Mouse (Mus musculus) MEL (cell line): ENCODE measurements at regions not wholly inside any gene's neighbourhood (a gene's known extent, or its start where the extent isn't known, plus 50 kb on each side); places are given as distances from the start of the nearest gene placed in this dataset.

ENCODE experiments used
- DNase-seq: peaks from one replicate; pipeline ENCODE4 v3.0.0; 2011; ENCODE audit warnings: low read depth, low spot score
- H3K27ac ChIP-seq: 2 replicates; pipeline ENCODE4 v1.5.1; 2012; ENCODE audit warnings: low read depth, mild to moderate bottlenecking, control low read depth, low read length, moderate library complexity; ENCODE audit not compliant: control insufficient read depth
- H3K27me3 ChIP-seq, 2 experiments: fragments of 150-350 bp in 1 of 2; sonication (generic) in 1 of 2; 2 replicates each; pipeline ENCODE4 v1.6.1; 2012; ENCODE audit warnings: low read length in 2 of 2, mild to moderate bottlenecking in 2 of 2, improper control_type of control experiment in 1 of 2, moderate library complexity in 1 of 2; ENCODE audit not compliant: insufficient read depth in 2 of 2, control insufficient read depth in 1 of 2
- H3K36me3 ChIP-seq, 2 experiments: 2 replicates each; pipeline ENCODE4 v1.6.1; 2012 to 2014; ENCODE audit warnings: low read length in 2 of 2, improper control_type of control experiment in 1 of 2, inconsistent platforms in 1 of 2, mild to moderate bottlenecking in 1 of 2; ENCODE audit not compliant: insufficient read depth in 2 of 2, control insufficient read depth in 1 of 2
- H3K4me1 ChIP-seq, 2 experiments: fragments of 150-350 bp in 1 of 2; sonication (generic) in 1 of 2; 2 replicates each; pipeline ENCODE4 v1.6.1; 2012; ENCODE audit warnings: low read length in 2 of 2, improper control_type of control experiment in 1 of 2, mild to moderate bottlenecking in 1 of 2; ENCODE audit not compliant: insufficient read depth in 2 of 2, control insufficient read depth in 1 of 2
- H3K4me3 ChIP-seq, 2 experiments: fragments of 150-350 bp in 1 of 2; sonication (generic) in 1 of 2; 2 replicates each; pipeline ENCODE4 v1.5.1; 2012; ENCODE audit warnings: low read depth in 2 of 2, low read length in 2 of 2, mild to moderate bottlenecking in 2 of 2, moderate library complexity in 2 of 2, control low read depth in 1 of 2, improper control_type of control experiment in 1 of 2; ENCODE audit not compliant: control insufficient read depth in 1 of 2, insufficient read depth in 1 of 2
- H3K79me2 ChIP-seq: 2 replicates; pipeline ENCODE4 v1.6.1; 2012; ENCODE audit warnings: mild to moderate bottlenecking, low read length, moderate library complexity; ENCODE audit not compliant: control insufficient read depth, poor library complexity, insufficient read depth
- H3K9ac ChIP-seq: 2 replicates; pipeline ENCODE4 v1.6.1; 2012; ENCODE audit warnings: low read depth, mild to moderate bottlenecking, control low read depth, low read length, moderate library complexity; ENCODE audit not compliant: control insufficient read depth, poor library complexity, severe bottlenecking
- H3K9me3 ChIP-seq: fragments of 150-350 bp; sonication (generic); replicated peaks from 2 replicates; pipeline ENCODE4 v1.6.1; 2012; ENCODE audit warnings: mild to moderate bottlenecking, low read length, improper control_type of control experiment, moderate library complexity; ENCODE audit not compliant: insufficient read depth
- BHLHE40 ChIP-seq: IDR thresholded peaks from 2 replicates; pipeline ENCODE4 v1.6.1; 2012; ENCODE audit warnings: low read depth, mild to moderate bottlenecking, inconsistent platforms, low read length, improper control_type of control experiment, borderline replicate concordance
- CHD1 ChIP-seq: IDR thresholded peaks from 2 replicates; pipeline ENCODE4 v1.6.1; 2012; ENCODE audit warnings: low read depth, mild to moderate bottlenecking, inconsistent platforms, low read length, improper control_type of control experiment
- CHD2 ChIP-seq: IDR thresholded peaks from 2 replicates; pipeline ENCODE4 v1.6.1; 2011; ENCODE audit warnings: low read length, improper control_type of control experiment
- CTCF ChIP-seq, 3 experiments: IDR thresholded peaks in 2 of 3; conservative IDR thresholded peaks in 1 of 3; 2 replicates each; pipeline ENCODE4 v1.5.1; 2011 to 2012; ENCODE audit warnings: low read length in 3 of 3, low read depth in 2 of 3, mild to moderate bottlenecking in 2 of 3, improper control_type of control experiment in 1 of 3, inconsistent platforms in 1 of 3, mixed read lengths in 1 of 3, moderate library complexity in 1 of 3; ENCODE audit not compliant: control insufficient read depth in 1 of 3, insufficient read depth in 1 of 3, poor library complexity in 1 of 3, severe bottlenecking in 1 of 3
- E2F4 ChIP-seq: IDR thresholded peaks from 2 replicates; pipeline ENCODE4 v1.6.1; 2011; ENCODE audit warnings: low read depth, low read length, improper control_type of control experiment, borderline replicate concordance
- ELF1 ChIP-seq: IDR thresholded peaks from 2 replicates; pipeline ENCODE4 v1.6.1; 2014; ENCODE audit warnings: low read depth, mild to moderate bottlenecking, inconsistent platforms, low read length, improper control_type of control experiment, moderate library complexity
- EP300 ChIP-seq, 2 experiments: IDR thresholded peaks; 2 replicates each; pipeline ENCODE4 v1.6.1; 2011; ENCODE audit warnings: improper control_type of control experiment in 2 of 2, low read length in 2 of 2, low read depth in 1 of 2, mild to moderate bottlenecking in 1 of 2
- ETS1 ChIP-seq: IDR thresholded peaks from 2 replicates; pipeline ENCODE4 v1.6.1; 2012; ENCODE audit warnings: low read depth, mild to moderate bottlenecking, inconsistent platforms, low read length, improper control_type of control experiment, moderate library complexity
- JUND ChIP-seq: IDR thresholded peaks from 2 replicates; pipeline ENCODE4 v1.6.1; 2011; ENCODE audit warnings: low read depth, mild to moderate bottlenecking, improper control_type of control experiment, low read length
- KAT2A ChIP-seq: conservative IDR thresholded peaks from 2 replicates; pipeline ENCODE4 v1.6.1; 2012; ENCODE audit warnings: low read depth, low read length, improper control_type of control experiment, inconsistent platforms
- MAFK ChIP-seq: IDR thresholded peaks from 2 replicates; pipeline ENCODE4 v1.6.1; 2011; ENCODE audit warnings: low read depth, mild to moderate bottlenecking, low read length, improper control_type of control experiment, borderline replicate concordance
- MEF2A ChIP-seq: IDR thresholded peaks from 2 replicates; pipeline ENCODE4 v1.6.1; 2014; ENCODE audit warnings: low read depth, mild to moderate bottlenecking, inconsistent platforms, low read length, improper control_type of control experiment; ENCODE audit not compliant: poor library complexity, insufficient replicate concordance, severe bottlenecking; ENCODE audit errors: extremely low read depth
- MXI1 ChIP-seq: IDR thresholded peaks from 2 replicates; pipeline ENCODE4 v1.6.1; 2011; ENCODE audit warnings: mild to moderate bottlenecking, low read depth, low read length, improper control_type of control experiment
- MYB ChIP-seq: IDR thresholded peaks from 2 replicates; pipeline ENCODE4 v1.6.1; 2011; ENCODE audit warnings: mild to moderate bottlenecking, low read depth, low read length, improper control_type of control experiment
- MYC ChIP-seq: IDR thresholded peaks from 2 replicates; pipeline ENCODE4 v1.6.1; 2011; ENCODE audit warnings: low read depth, mild to moderate bottlenecking, low read length, improper control_type of control experiment, moderate library complexity
- POLR2A ChIP-seq, 2 experiments: IDR thresholded peaks; 2 replicates each; pipeline ENCODE4 v1.6.1; 2011 to 2012; ENCODE audit warnings: low read length in 2 of 2, mild to moderate bottlenecking in 2 of 2, control low read depth in 1 of 2, improper control_type of control experiment in 1 of 2, low read depth in 1 of 2, moderate library complexity in 1 of 2; ENCODE audit not compliant: control insufficient read depth in 1 of 2, insufficient read depth in 1 of 2, poor library complexity in 1 of 2
- POLR2AphosphoS2 ChIP-seq: IDR thresholded peaks from 2 replicates; pipeline ENCODE4 v1.6.1; 2011; ENCODE audit warnings: low read length, improper control_type of control experiment
- POLR2AphosphoS5 ChIP-seq: IDR thresholded peaks from 2 replicates; pipeline ENCODE4 v1.6.1; 2012; ENCODE audit warnings: low read depth, borderline replicate concordance, mild to moderate bottlenecking, inconsistent platforms, low read length, moderate library complexity, mixed read lengths
- SIN3A ChIP-seq: IDR thresholded peaks from 2 replicates; pipeline ENCODE4 v1.6.1; 2012; ENCODE audit warnings: low read length, improper control_type of control experiment, inconsistent platforms
- SMC3 ChIP-seq: IDR thresholded peaks from 2 replicates; pipeline ENCODE4 v1.6.1; 2011; ENCODE audit warnings: low read depth, low read length, improper control_type of control experiment
- TAL1 ChIP-seq: IDR thresholded peaks from 2 replicates; pipeline ENCODE4 v1.6.1; 2012; ENCODE audit warnings: mild to moderate bottlenecking, inconsistent platforms, low read length, moderate library complexity, mixed read lengths
- TCF12 ChIP-seq: IDR thresholded peaks from 2 replicates; pipeline ENCODE4 v1.6.1; 2014; ENCODE audit warnings: low read depth, mild to moderate bottlenecking, inconsistent platforms, low read length, improper control_type of control experiment, moderate library complexity
- USF2 ChIP-seq, 2 experiments: IDR thresholded peaks; 2 replicates each; pipeline ENCODE4 v1.6.1; 2011 to 2012; ENCODE audit warnings: improper control_type of control experiment in 2 of 2, low read length in 2 of 2, borderline replicate concordance in 1 of 2, inconsistent platforms in 1 of 2, low read depth in 1 of 2, mild to moderate bottlenecking in 1 of 2; ENCODE audit not compliant: insufficient read depth in 1 of 2
- ZC3H11A ChIP-seq: IDR thresholded peaks from 2 replicates; pipeline ENCODE4 v1.6.1; 2012; ENCODE audit warnings: low read depth, mild to moderate bottlenecking, inconsistent platforms, low read length, improper control_type of control experiment
- ZMIZ1 ChIP-seq: IDR thresholded peaks from 2 replicates; pipeline ENCODE4 v1.6.1; 2012; ENCODE audit warnings: low read depth, mild to moderate bottlenecking, inconsistent platforms, low read length, improper control_type of control experiment, moderate library complexity

DNA sequence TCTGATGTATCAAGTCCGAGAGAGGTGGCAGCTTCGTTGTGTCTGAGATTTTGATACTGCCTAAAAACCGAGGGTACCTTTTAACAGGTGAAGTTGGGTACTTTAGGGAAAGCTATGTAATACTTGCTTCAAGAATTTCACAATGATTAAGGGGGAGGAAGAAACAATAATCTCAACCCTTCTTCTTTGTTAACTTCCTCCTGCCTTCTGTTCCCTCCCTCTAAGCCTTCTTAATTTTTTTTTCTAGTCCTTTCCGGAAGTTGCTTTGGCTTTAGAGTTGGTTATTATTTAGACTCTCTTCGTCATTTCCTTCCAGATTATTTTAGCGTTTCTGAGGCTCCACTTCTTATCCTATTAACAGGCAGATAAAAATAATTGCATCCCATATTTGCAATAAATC is 121.2 kb downstream of the Btg1 start:
- Histone ChIP-seq H3K9ac (no peak overlapping the region), H3K36me3 (no peaks in the 10 kb centered on the region), H3K4me3 (no peak overlapping the region)

GRCm38 (mm10) chr10:96738606-96739005 is 121.8 kb downstream of the Btg1 start:
- DNase-seq, result no peak
- no peaks in the 10 kb centered on the region for H3K36me3 ChIP-seq
- no peaks in the 10 kb centered on the region for H3K9me3 ChIP-seq
- H3K27ac ChIP-seq, result no peak overlapping the region
- H3K4me3 ChIP-seq, result no peak overlapping the region
- no peak for TF ChIP-seq BHLHE40
- TF ChIP-seq, all 39 proteins: peak for 0
- Histone ChIP-seq H3K9ac (no peak overlapping the region), H3K4me1 (no peaks in the 10 kb centered on the region), H3K27me3 (no peaks in the 10 kb centered on the region), H3K79me2 (no peaks in the 10 kb centered on the region)

More for the DNA sequence above, 121.2 kb downstream of the Btg1 start:
- Histone ChIP-seq H3K9me3 (no peaks in the 10 kb centered on the region), H3K27ac (no peak overlapping the region), H3K27me3 (no peaks in the 10 kb centered on the region), H3K79me2 (no peaks in the 10 kb centered on the region), H3K4me1 (no peaks in the 10 kb centered on the region)
- DNase-seq, result no peak
- TF ChIP-seq POLR2A (IDR thresholded peaks at IDR 0.05; ENCODE audit: control insufficient read depth in 1 of 2, insufficient read depth in 1 of 2, low read depth in 1 of 2, low read length in 2 of 2, poor library complexity in 1 of 2), result no peak
- no peak for TF ChIP-seq JUND
- no peak for TF ChIP-seq MYB
- no peak for TF ChIP-seq MYC
- TF ChIP-seq CHD1, result no peak
- no peak for TF ChIP-seq E2F4
- TF ChIP-seq POLR2AphosphoS2, result no peak
- no peak for TF ChIP-seq ELF1
- no peak for TF ChIP-seq SIN3A
- TF ChIP-seq MEF2A, result no peak
- no peak for TF ChIP-seq MAFK
- no peak for TF ChIP-seq BHLHE40

DNA sequence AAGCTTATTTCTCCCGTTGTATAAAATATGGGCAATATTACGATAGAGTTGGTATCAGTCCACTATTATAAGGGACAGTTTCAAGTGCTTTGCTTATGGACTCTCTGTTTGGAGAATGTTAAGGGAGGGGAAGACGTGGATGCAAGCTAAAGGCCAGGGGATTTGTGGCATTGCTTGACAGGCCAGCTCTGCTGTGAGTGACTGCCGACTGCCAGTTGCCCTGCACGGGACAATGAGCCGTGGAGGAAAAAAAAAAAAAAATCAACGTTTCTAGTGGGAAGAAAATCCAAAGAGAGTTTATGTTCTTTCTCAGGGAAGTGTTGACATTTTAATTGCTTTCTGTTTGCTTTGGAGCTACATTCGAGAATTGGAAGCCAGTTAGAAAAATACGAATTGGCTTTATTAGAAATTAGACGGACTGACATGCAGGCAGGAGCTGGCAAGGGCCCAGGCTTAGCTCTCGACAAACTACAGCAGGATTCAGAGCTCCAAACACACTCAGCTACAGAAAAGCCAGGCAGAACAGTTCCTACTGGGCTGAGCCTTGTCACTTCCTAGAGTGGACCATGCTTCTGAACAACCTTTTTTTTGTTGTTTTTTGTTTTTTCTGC is 127.5 kb downstream of the Btg1 start:
- no peak overlapping the region for H3K4me3 ChIP-seq
- TF ChIP-seq SMC3 (no peak), POLR2AphosphoS5 (no peak), USF2 (IDR thresholded peaks at IDR 0.05; ENCODE audit: borderline replicate concordance in 1 of 2, insufficient read depth in 1 of 2, low read depth in 1 of 2, low read length in 2 of 2) (no peak), CHD2 (no peak), JUND (no peak), EP300 (IDR thresholded peaks at IDR 0.05; ENCODE audit: low read depth in 1 of 2, low read length in 2 of 2) (no peak), ZC3H11A (no peak), ETS1 (no peak), E2F4 (no peak), CHD1 (no peak), MXI1 (no peak), ZMIZ1 (no peak), KAT2A (no peak), TCF12 (no peak), TAL1 (no peak), CTCF (IDR thresholded peaks at IDR 0.05 in 2 of 3, conservative IDR thresholded peaks at IDR 0.05 in 1 of 3; ENCODE audit: control insufficient read depth in 1 of 3, insufficient read depth in 1 of 3, low read depth in 2 of 3, low read length in 3 of 3, poor library complexity in 1 of 3, severe bottlenecking in 1 of 3) (no peak)
- no peak for DNase-seq

More for the DNA sequence above, 127.5 kb downstream of the Btg1 start:
- Histone ChIP-seq H3K27ac (no peak overlapping the region), H3K79me2 (no peaks in the 10 kb centered on the region), H3K9ac (no peak overlapping the region), H3K27me3 (no peaks in the 10 kb centered on the region), H3K4me1 (no peaks in the 10 kb centered on the region), H3K9me3 (no peaks in the 10 kb centered on the region), H3K36me3 (no peaks in the 10 kb centered on the region)
